Mouse (Mus musculus) heart, adult 2 months (tissue): ENCODE measurements at regions not wholly inside any gene's neighbourhood (a gene's known extent, or its start where the extent isn't known, plus 50 kb on each side); places are given as distances from the start of the nearest gene placed in this dataset.

ENCODE experiments used
- CTCF ChIP-seq: fragments of 200-600 bp; IDR thresholded peaks from 2 replicates; pipeline ENCODE4 v1.8.1; 2022; ENCODE audit warnings: antibody characterized with exemption, mild to moderate bottlenecking, moderate library complexity
- EP300 ChIP-seq: fragments of 200-500 bp; IDR thresholded peaks from 2 replicates; pipeline ENCODE4 v1.6.1; 2011; ENCODE audit warnings: low read depth, low read length, control low read depth; ENCODE audit not compliant: insufficient read depth
- POLR2A ChIP-seq: fragments of 200-500 bp; IDR thresholded peaks from 2 replicates; pipeline ENCODE4 v1.6.1; 2011; ENCODE audit warnings: mild to moderate bottlenecking, low read depth, low read length, control low read depth; ENCODE audit not compliant: insufficient read depth

- TF ChIP-seq CTCF (no peak), POLR2A (no peak), EP300 (no peak)
These were observed 1171.7 kb downstream of the Ankrd7 start for GRCm38 (mm10) chr6:20037769-20038168.
